Mouse (Mus musculus) cerebellum, adult 9-11 months (tissue): ENCODE results near the gene Mindy1.

Experiments
- DNase-seq: peaks from one replicate; pipeline ENCODE4 v3.0.0; 2022

The Mindy1 gene

DNA sequence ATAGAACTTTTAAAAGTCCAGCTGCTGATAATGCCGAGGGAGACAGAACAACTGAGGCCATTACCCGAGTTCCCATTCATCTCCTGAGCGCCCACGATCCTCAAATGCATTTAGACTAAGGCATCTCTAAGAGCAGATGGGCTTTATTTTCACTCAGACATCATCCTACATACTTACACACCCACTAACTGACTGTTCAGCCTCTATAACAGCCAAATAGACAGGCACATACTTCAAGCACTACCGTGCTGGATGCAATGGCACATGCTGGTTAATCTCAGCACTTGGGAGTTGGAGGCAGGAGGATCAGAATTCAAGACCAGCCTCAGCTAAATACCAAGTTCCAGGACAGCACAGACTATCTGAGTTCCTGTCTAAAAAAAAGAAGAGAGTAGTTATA is 11.4 kb upstream of the Mindy1 start:
- no peak for DNase-seq

DNA sequence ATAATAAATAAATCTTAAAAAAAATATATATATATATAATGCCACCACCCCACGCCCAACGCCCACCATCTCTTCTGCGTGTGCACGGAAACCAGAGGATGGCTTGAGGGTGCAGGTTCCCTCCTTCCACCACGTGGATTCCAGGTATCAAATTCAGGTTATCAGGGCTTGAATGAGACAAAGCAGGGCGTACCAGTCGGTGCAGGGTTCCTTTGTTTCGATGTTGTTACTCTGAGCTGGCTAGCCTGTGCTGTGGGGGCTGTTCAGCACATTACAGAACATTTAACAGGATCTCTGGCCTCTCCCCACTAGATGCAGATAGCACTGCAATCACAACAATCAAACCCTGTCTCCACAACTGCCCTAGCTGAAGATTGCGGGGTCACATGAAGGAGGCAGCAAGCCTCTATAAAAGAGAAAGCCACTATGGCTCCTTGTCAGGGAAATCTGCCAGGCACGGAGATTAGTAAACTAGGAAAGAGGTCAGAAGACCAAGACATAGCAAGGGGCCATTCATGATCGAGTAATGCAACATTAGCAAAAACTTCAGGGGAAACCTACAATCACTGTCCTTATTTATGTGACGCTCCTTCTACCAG is 10.3 kb upstream of the Mindy1 start:
- no peak for DNase-seq

DNA sequence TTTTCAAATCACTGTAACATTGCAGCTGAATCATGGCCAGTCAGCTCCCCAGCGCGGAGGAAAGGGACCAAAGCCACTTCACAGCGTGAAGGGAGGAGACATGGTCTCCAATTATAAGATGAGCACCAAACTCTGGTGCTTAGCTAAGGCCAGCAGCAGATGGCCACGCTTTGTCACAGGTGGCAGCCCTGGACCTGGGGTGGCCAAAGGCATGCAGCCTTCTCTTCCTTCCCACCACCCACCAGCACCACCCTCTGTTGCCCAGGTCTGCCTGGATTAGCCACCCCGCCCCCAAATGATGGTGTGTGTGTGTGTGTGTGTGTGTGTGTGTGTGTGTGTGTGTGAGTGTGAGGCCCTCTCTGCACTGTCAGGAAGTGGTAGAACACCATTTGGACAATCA is 7.7 kb upstream of the Mindy1 start:
- DNase-seq = peak; percentile 98

GRCm38 (mm10) chr3:95274453-95274852 is 6.7 kb upstream of the Mindy1 start:
- DNase-seq = peak; percentile 63

- DNase-seq = peak; percentile 57
These were observed 6.0 kb upstream of the Mindy1 start for GRCm38 (mm10) chr3:95275161-95275560.

DNA sequence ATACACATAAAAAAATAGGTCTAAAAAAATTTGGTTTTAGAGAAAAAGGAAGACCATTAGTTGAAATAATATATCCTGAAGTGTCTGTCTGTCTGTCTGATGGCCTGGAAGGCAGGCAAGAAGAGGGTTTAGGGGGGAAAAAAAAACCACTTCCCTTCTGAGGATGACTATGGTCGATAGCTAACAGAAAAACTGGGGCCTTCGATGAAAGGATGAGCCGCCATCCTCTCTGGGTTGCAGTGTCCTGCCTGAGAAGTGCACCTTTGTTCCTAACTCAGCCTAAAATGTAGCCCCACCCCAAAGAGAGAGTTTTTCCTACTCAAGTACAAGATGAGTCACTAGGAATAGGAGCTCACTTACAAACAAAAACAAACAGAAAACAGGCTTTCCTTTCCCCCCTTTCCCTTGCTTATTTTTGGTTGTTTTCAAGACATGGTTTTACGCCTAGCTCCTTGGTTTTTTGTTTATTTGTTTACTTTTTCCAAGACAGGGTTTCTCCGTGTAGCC is 4.7 kb upstream of the Mindy1 start:
- DNase-seq = no peak

GRCm38 (mm10) chr3:95277149-95277551 is 4.0 kb upstream of the Mindy1 start:
- peak; percentile 59 for DNase-seq

GRCm38 (mm10) chr3:95280747-95281146 is 398 bp upstream of the Mindy1 start:
- DNase-seq = peak; percentile 68

DNA sequence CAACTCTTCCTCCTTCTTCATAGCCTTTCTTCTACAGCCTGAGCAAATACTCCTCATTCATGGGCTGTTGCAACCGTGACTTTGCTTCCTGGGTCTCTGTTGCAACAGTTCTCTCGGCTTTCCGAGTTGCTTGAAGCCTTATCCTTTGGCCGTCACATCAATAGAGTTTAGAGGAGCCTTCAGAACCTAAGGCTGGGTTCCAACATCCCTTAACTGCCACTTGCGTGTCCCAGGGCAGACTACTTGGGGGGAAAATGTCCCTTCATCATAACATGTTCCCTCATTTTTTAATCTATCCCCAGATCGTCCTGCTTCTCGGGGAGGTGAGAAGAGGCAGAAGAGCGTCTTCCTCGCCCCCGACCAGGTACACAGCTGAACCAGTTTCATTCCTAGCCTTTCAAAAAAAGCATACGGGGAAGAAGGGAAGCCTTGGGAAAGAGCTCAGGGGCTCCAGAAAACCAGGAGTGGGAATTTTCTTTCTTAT is 1.3 kb downstream of the Mindy1 start:
- DNase-seq = peak; percentile 71

- DNase-seq = peak; percentile 89
These were observed 1.9 kb downstream of the Mindy1 start for GRCm38 (mm10) chr3:95282865-95283588.

GRCm38 (mm10) chr3:95283589-95283941 is 2.4 kb downstream of the Mindy1 start:
- no peak for DNase-seq

DNA sequence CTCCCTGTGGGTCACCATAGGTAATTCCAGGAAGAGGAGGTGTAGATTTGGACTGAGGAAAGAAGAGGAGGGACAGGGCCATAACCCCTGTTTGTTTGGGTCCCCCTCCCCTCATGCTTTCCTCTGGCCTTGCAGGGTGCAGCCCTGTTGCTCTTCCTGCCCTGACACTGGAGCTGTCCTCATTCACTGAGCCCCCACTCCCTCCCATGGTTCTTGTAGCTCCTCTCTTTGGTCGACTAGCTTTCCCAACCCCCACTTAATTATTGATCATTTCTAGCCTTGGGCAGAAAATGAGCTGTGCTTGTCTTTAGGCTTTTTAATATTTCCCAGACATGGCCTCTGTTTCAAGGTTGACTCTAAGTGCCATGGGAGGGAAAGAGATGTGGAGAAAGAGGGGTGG is 2.9 kb downstream of the Mindy1 start:
- DNase-seq = peak; percentile 55

- DNase-seq = no peak
These were observed 3.5 kb downstream of the Mindy1 start for GRCm38 (mm10) chr3:95284501-95285281.

GRCm38 (mm10) chr3:95285390-95285789 is 4.2 kb downstream of the Mindy1 start:
- no peak for DNase-seq

GRCm38 (mm10) chr3:95286011-95286410 is 4.9 kb downstream of the Mindy1 start:
- DNase-seq = no peak

DNA sequence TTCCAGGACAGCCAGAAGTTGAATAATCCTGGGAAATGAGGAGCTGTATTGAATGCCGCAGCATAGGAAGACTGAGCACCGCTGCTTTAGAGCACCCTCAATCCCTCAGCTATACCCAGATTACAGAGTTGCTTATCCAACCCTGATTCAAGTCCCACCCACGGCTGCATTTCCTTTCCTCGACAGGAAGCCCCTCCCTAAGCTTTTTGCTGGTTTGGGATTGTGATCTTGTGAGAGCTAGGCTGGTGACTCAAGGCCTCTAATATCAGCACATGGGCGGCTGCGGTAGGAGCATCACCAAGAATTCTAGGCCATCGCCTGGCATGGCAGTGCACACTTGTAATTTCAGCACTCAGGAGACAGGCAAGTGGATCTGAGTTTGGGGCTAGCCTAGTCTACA is 5.4 kb downstream of the Mindy1 start:
- no peak for DNase-seq

DNA sequence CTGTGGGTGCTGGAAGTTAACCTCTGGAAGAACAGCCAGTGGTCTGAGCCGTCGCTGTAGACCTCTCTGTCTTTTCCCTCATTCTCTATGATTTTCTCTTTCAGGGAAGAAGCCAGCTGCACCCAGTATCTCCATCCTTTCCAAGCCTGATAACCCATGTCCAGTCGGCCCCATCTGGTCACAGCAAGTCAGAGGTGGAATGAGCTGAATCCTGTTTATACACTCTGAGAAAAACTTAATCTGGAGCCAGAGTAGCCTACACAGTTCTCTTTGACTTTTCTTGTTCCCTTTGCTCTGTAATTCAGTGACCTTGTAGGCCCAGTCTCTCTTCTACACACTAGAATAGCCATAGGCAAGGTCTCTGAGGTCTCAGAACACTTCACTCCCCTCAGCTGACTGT is 6.4 kb downstream of the Mindy1 start:
- no peak for DNase-seq

DNA sequence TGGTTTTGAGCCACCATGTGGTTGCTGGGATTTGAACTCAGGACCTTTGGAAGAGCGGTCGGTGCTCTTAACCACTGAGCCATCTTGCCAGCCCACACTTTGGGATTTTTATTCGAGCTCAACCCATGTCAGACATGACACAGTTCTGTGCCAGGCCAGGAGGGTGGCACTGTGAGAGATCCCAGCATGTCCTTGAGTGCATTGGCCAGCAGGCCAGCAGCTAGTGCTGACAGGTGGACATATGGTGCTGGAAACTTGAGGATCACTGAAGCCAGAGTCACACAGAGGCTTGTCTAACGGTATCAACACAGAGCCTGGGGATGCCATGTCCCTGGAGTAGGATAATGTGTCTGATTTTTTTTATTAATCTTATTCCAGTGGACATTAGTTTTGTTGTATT is 8.3 kb downstream of the Mindy1 start:
- DNase-seq = peak; percentile 92

DNA sequence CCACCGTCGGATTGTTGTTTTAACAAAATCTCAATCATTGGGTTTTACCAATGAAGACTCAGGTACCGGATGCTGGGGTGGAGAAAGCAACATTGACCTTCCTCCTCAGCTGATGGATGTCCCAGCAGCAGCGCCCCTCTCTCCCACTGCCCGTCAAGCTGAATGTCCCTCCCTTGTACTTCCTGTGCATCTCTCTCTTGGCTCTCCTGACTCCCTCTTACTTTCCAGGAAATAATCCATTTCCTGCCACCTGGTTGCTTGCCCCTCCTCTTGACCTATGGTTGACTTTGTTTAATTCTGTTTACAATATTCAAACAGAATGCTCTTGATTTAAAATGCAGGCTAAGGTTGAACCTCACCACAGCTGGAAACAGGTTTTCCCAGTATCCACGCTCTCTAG is 9.0 kb downstream of the Mindy1 start:
- peak; percentile 45 for DNase-seq

DNA sequence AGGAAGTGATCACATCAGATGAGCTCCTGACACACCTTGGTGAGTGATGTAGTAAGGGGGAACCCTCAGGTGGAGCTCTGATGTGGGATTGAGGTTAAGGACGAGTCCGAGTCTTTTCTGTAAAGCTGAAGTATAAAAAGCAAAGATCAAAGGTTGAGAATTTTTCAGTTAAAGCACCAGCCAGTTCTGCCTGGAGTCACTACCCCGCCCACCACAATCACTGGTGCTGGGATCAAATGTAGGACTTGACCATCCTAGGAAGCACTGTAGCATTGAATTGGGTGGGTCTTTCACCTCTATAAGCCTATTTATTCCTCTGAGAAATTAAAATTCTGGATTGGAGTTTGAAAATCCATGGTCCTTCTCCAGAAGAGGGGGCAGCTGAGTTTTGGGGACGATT is 9.9 kb downstream of the Mindy1 start:
- DNase-seq = no peak

- DNase-seq = peak; percentile 15
These were observed 11.8 kb downstream of the Mindy1 start for GRCm38 (mm10) chr3:95292899-95293298.

DNA sequence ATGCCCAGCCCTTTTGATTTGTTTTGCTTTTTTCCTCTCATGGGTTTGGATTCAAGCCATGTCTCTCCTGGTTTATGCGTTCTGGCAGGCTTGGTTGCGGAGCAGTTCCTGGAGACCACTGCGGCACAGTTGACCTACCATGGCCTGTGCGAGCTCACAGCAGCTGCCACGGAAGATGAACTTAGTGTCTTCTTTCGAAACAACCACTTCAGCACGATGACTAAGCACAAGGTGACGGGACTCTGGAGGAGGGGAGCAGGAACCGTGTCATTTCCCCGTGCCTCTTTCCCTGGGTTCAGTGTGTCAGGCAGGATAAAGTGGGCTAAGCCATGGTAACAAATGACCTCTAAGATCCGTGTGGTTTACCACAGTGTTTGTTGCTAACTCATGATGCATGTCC is 12.4 kb downstream of the Mindy1 start:
- DNase-seq = no peak

DNA sequence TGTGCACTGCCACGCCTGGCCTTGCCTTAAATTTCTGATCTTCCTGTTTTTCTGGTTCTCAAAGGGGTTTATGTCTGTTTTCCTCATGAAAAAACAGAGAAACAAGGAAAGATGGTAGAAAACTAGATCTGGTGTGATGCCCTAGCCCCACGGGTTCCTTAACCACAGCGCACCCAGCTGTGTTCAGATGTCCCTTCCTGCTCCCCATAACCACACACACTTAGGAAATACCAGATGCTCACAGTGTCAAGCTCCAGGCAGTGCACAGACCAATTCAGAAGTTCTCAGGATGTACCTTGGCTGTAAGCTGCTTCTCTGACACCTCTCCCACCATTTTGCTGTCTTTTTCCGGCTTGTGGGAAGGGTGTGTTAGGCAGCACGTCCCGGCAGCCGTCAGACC is 13.2 kb downstream of the Mindy1 start:
- DNase-seq = no peak

DNA sequence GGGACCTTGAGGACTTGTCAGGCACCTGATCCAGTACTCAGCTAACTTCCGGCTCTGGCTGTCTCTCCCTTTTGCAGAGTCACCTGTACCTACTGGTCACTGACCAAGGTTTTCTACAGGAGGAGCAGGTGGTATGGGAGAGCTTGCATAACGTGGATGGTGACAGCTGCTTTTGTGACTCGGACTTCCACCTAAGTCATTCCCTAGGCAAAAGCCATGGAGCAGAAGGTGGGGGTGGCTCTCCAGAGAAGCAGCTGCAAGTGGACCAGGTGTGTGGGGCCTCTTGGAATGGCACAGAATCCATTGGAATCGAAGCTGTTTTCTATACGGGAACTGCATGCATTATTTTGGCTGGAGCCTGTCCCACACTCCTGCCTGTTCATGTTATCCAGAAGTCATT is 13.6 kb downstream of the Mindy1 start:
- DNase-seq = no peak
